Mouse (Mus musculus) bone marrow macrophage, adult 2 months (primary cell): ENCODE results near the gene Nup160.

Source experiments
- CTCF ChIP-seq: IDR thresholded peaks from 2 replicates; pipeline ENCODE4 v1.5.1; 2012; ENCODE audit warnings: low read depth, mild to moderate bottlenecking, low read length, moderate library complexity
- POLR2A ChIP-seq: IDR thresholded peaks from 2 replicates; pipeline ENCODE4 v1.6.1; 2012; ENCODE audit warnings: mild to moderate bottlenecking, low read depth, low read length, borderline replicate concordance

DNA sequence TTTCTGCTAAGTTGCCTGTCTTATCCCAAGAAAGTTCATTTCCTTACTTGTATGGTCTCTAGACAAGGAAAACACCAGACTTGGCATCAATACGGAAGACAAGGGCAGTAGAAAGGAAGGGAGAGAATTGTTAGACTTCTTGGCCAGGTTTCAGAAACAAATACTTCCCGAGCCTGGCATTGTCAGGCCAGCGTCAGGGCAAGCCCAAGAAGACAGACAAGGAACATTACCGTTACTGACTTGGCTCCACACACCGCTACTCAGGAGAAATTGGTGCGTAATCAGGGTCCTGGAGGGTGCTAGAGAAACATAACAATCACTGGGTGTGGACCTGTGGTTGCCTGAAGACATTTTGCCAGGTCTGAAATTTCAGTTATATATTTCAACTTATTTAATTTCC lies 6.7 kb upstream of the Nup160 start:
- TF ChIP-seq CTCF (no peak), POLR2A (no peak)
